Mouse (Mus musculus) kidney, postnatal 0 days (tissue): ENCODE data around the gene Scyl1. TPM values are rescaled to one million over a fixed set of nuclear protein-coding genes. Genes with fewer than 3 reads are reported as not detected.

Experiments used
- ATAC-seq: fragments of 200-750 bp; cut with Nextera tagmentation; replicated peaks from 2 replicates; pipeline ENCODE4 v1.8.0; 2017; ENCODE audit warnings: low read depth, moderate number of reproducible peaks, moderate TSS enrichment, moderate library complexity; ENCODE audit not compliant: low FRiP score
- DNase-seq: peaks from one replicate; pipeline ENCODE4 v3.0.0-alpha.2; 2016; ENCODE audit warnings: low spot score
- H3K27ac ChIP-seq: fragments of 300-500 bp; sonication (generic); 2 replicates; pipeline ENCODE4 v1.5.1; 2014; ENCODE audit warnings: mild to moderate bottlenecking
- H3K27me3 ChIP-seq: fragments of 300-500 bp; sonication (generic); 2 replicates; pipeline ENCODE4 v1.6.1; 2014; ENCODE audit warnings: low read length, mixed read lengths; ENCODE audit not compliant: insufficient read depth
- H3K36me3 ChIP-seq: fragments of 300-500 bp; sonication (generic); 2 replicates; pipeline ENCODE4 v1.6.1; 2014; ENCODE audit warnings: low read length, mixed read lengths; ENCODE audit not compliant: insufficient read depth
- H3K4me1 ChIP-seq: fragments of 300-500 bp; sonication (generic); replicated peaks from 2 replicates; pipeline ENCODE4 v1.6.1; 2014; ENCODE audit warnings: antibody characterized with exemption, low read length, mixed read lengths; ENCODE audit not compliant: insufficient read depth
- H3K4me2 ChIP-seq: fragments of 300-500 bp; sonication (generic); 2 replicates; pipeline ENCODE4 v1.6.1; 2014; ENCODE audit warnings: mild to moderate bottlenecking, low read length, moderate library complexity, mixed read lengths
- H3K4me3 ChIP-seq: fragments of 300-500 bp; sonication (generic); replicated peaks from 2 replicates; pipeline ENCODE4 v1.5.1; 2014; ENCODE audit warnings: low read depth, low read length
- H3K9ac ChIP-seq: fragments of 300-500 bp; sonication (generic); 2 replicates; pipeline ENCODE4 v1.6.1; 2014; ENCODE audit warnings: low read depth, low read length
- H3K9me3 ChIP-seq: fragments of 300-500 bp; sonication (generic); replicated peaks from 2 replicates; pipeline ENCODE4 v1.6.1; 2016; ENCODE audit warnings: low read length, inconsistent platforms, mixed read lengths
- CTCF ChIP-seq: IDR thresholded peaks from 2 replicates; pipeline ENCODE4 v1.5.1; 2016; ENCODE audit warnings: antibody characterized with exemption, low read depth, mild to moderate bottlenecking, moderate library complexity
- WGBS: fragments of 180-500 bp; shearing (Covaris S2); extraction: QIAGEN DNeasy Blood & Tissue Kit; methylation state at CpG from one replicate; pipeline ENCODE4 v1.1.7; 2014; 5-methylcytosine and 5-hydroxymethylcytosine counted together
- polyA plus RNA-seq: library from polyadenylated mRNA; unstranded; fragments of >200 nt; fragmentation: Nextera tagmentation; extraction: Ambion mirVana; gene quantifications from 2 replicates; pipeline ENCODE4 v1.2.1, GENCODE M21; 2015

Gene Scyl1
- polyA plus RNA-seq, 1 experiment from 2014 or later = 63.5 TPM

DNA sequence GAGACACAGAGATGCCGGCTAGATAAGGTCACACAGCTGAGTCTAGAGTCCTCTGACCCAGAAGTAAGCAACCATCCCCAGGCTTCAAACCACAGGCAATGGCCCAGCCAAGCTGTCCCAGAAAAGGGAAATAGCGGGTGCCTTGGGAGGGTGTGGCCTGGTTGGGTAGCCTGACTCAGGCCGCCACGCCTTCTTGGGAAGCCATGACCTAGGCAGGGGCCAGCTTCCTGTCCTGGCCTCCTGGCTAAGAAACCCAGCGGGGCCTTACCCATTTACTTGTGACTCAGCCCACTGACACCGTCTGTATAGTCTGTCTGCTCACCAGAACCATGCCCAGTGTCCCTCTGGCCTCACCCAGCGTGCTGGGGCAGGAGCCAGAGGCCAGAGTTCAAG is 46.7 kb downstream of the Scyl1 start:
- no peaks in the 10 kb centered on the region for H3K27me3 ChIP-seq
- H3K27ac ChIP-seq = peak overlapping the region; percentile 69
- no peak overlapping the region for H3K9ac ChIP-seq
- H3K9me3 ChIP-seq = no peaks in the 10 kb centered on the region
- peaks cover 27% of the 10 kb centered on the region for H3K4me1 ChIP-seq
- peak overlapping the region; percentile 44 for H3K4me3 ChIP-seq
- no peak for TF ChIP-seq CTCF
- peak overlapping the region; percentile 70 for H3K4me2 ChIP-seq
- DNase-seq = peak; percentile 38
- ATAC-seq = 0 out of 2 replicates have a peak, but pooled peaks have one; percentile 3
- peaks cover 18% of the 10 kb centered on the region for H3K36me3 ChIP-seq
- 46% methylated on average over 7 of the region's 7 CpGs for WGBS

- DNase-seq (no peak), ATAC-seq (no peak)
- Histone ChIP-seq H3K27me3 (no peaks in the 10 kb centered on the region), H3K4me1 (peaks cover 27% of the 10 kb centered on the region), H3K9me3 (no peaks in the 10 kb centered on the region), H3K4me2 (peak overlapping the region; percentile 70), H3K4me3 (0 out of 2 replicates have a peak overlapping the region, but pooled peaks have one; percentile 44), H3K27ac (no peak overlapping the region), H3K9ac (no peak overlapping the region), H3K36me3 (peaks cover 23% of the 10 kb centered on the region)
- WGBS = 43% methylated on average over 4 of the region's 4 CpGs
- no peak for TF ChIP-seq CTCF
Measured at GRCm38 (mm10) chr19:5723934-5724548, 47.2 kb downstream of the Scyl1 start.

DNA sequence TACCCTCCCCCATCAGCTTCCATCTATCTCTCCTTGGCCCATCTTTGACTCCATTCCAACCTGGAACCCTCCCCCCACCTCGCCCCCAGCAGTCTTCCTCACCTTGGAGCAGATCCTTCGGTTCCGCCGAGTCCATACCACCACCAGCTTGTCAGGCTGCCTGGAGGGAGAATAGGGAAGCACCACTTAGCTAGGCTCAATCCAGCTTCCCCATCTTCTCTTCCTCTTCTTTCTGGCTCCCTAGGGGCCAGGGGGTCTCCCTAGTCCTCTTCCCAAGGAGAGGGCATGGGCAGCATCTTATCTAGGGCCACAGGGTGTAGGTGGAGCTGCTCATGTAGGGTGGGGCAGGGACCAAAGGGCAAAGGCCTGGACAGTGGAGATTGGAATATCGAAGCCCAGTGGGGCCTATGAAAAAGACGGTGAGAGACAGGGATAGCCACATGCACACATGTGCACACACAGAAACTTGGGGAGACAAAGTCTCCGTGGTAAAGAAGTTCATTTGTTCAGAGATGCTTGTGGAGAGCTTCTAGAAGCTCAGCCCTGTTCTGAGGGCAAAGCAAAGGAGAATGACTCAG is 48.3 kb downstream of the Scyl1 start:
- Histone ChIP-seq H3K27ac (no peak overlapping the region), H3K4me2 (no peak overlapping the region), H3K9me3 (no peaks in the 10 kb centered on the region), H3K27me3 (no peaks in the 10 kb centered on the region), H3K36me3 (peaks cover 25% of the 10 kb centered on the region), H3K4me1 (peaks cover 20% of the 10 kb centered on the region; the same call in 1 of the 2 replicates), H3K9ac (no peak overlapping the region), H3K4me3 (no peak overlapping the region)
- ATAC-seq = no peak
- DNase-seq = no peak
- no peak for TF ChIP-seq CTCF
- WGBS = 89% methylated on average over 7 of the region's 7 CpGs

- no peak overlapping the region for H3K4me3 ChIP-seq
- H3K27me3 ChIP-seq = no peaks in the 10 kb centered on the region
- H3K9me3 ChIP-seq = no peaks in the 10 kb centered on the region
- no peak overlapping the region for H3K27ac ChIP-seq
- H3K4me2 ChIP-seq = no peak overlapping the region
- TF ChIP-seq CTCF = no peak
- ATAC-seq = no peak
- peaks cover 25% of the 10 kb centered on the region for H3K36me3 ChIP-seq
- 89% methylated on average over 6 of the region's 6 CpGs for WGBS
- DNase-seq = no peak
- H3K9ac ChIP-seq = no peak overlapping the region
- H3K4me1 ChIP-seq = 0 out of 2 replicates have a peak, but pooled peaks cover 6% of the 10 kb centered on the region
Measured at GRCm38 (mm10) chr19:5721233-5721632, 50.0 kb downstream of the Scyl1 start.

DNA sequence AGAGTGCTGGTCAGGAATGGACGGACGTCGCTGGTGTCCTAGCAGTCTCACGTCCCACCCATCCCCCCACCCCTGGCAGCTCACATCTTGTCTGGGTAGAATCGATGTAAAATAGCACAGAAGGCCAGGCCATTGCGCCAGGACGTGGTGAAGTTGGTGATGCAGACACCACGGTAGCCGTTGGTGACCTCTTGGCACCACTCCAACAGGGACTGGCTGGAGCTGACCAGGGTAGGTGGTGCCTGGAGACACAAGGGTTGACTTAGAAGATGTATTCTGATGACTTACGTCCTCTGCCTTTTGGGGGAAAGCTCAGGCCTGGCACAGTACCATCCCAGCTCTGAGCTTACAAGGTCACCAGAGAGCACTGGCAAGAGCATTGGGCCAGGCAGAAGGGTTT is 54.3 kb downstream of the Scyl1 start:
- Histone ChIP-seq H3K9me3 (no peaks in the 10 kb centered on the region), H3K36me3 (peaks cover 25% of the 10 kb centered on the region), H3K4me3 (no peak overlapping the region), H3K27me3 (no peaks in the 10 kb centered on the region), H3K9ac (no peak overlapping the region), H3K27ac (no peak overlapping the region), H3K4me1 (peaks cover 3% of the 10 kb centered on the region; the same call in 1 of the 2 replicates), H3K4me2 (no peak overlapping the region)
- no peak for ATAC-seq
- DNase-seq = no peak
- no peak for TF ChIP-seq CTCF
- 62% methylated on average over 10 of the region's 10 CpGs for WGBS

DNA sequence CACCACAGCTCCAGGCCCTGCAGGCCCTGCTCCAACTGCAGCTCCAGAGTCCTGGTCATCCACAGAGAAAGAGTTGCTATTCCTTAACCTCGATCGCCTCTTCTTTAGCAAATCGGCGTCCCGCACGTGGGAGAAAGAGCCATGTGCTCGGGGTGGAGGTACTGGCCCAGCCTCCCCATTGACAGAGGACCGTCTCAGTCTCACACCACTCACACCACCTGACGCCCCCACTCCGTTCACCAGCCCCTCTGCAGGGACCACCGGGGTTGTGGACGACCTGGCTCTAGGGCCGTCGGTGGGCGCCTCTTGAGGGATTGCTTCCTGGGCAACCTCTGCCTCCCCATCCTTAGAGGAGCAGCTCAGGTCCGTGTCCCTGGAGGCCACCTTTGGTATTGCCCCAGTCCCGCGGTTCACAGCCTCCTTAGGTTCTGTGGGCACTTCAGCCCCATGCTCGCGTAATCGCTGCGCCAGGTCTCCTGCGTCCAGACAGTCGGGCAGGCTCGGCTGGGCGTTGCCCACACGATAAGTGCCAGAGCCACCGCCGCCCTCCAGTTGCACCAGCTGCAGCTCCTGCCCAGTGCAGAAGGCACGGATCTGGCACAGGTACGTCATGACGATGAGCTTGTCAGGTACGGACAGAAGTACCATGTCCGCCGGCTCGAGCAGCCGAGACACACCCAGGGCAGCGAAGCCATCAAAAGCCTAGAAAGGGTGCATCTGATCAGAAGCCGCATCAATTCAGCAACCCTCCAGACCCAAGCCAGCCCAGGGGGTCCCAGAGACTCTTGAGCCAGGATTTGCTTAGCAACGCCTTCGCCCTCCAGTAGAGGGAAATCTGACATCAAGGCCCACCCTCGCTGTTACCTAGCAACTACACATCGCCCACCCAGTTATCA is 55.2 kb downstream of the Scyl1 start:
- Histone ChIP-seq H3K4me2 (peak overlapping the region; percentile 50), H3K27ac (no peak overlapping the region), H3K4me1 (peaks cover 3% of the 10 kb centered on the region; the same call in 1 of the 2 replicates), H3K9me3 (no peaks in the 10 kb centered on the region), H3K27me3 (no peaks in the 10 kb centered on the region), H3K9ac (no peak overlapping the region), H3K36me3 (peaks cover 21% of the 10 kb centered on the region), H3K4me3 (peak overlapping the region; percentile 4; the same call in 1 of the 2 replicates)
- TF ChIP-seq CTCF = peak; percentile 51
- DNase-seq (peak; percentile 48), ATAC-seq (peak; percentile 61; the same call in 1 of the 2 replicates)
- whole genome bisulfite sequencing = 36% methylated on average over 43 of the region's 43 CpGs
